ENCODE assay signal across 8 mouse cellular contexts in the genomic region with DNA sequence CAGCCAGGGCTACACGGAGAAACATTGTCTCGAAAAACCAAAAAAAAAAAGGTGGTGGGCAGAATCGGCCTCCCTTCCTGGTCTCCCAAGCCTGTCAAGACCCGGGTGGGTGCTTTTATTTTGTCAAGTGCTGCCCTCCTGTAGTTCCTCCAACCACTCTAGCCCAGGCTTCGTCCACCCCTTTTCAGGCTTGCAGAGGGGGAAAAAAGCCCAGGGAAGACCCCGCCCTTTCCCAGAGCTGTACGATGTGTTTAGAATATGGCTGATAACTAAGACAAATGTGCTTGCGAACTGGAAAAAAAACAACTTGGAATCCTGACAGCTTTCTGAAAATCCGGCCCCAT. TPM values are rescaled to one million over a fixed set of nuclear protein-coding genes. Genes with fewer than 3 reads are reported as not detected.
A peak's percentile ranks its signal among the peaks of the same experiment; 100 is the strongest.
DNase-seq lines count a peak whose midpoint lies in the region; ATAC-seq and TF ChIP-seq lines count a peak whose summit lies in the region.

No protein-coding gene starts in this region.

- peak overlapping the region; percentile 91 for H3K27ac ChIP-seq in lung, postnatal 0 days (ENCODE audit: low read length)
- peak overlapping the region; percentile 88 for H3K27ac ChIP-seq in limb, embryonic 10.5 days
- peak overlapping the region; percentile 90 for H3K27ac ChIP-seq in neural tube, embryonic 15.5 days (replicated peaks)

- H3K4me2 ChIP-seq in lung, postnatal 0 days (replicated peaks; ENCODE audit: low read depth, low read length) = peak overlapping the region; percentile 43; the same call in 1 of the 2 replicates
- peak overlapping the region; percentile 52 for H3K4me2 ChIP-seq in neural tube, embryonic 15.5 days

- no peaks in the 10 kb centered on the region for H3K27me3 ChIP-seq in lung, postnatal 0 days (replicated peaks; ENCODE audit: insufficient read depth, low read length)
- peaks cover 68% of the 10 kb centered on the region for H3K27me3 ChIP-seq in limb, embryonic 10.5 days (ENCODE audit: low read depth, poor library complexity, severe bottlenecking)
- H3K27me3 ChIP-seq in neural tube, embryonic 15.5 days (replicated peaks) = no peaks in the 10 kb centered on the region

- TF ChIP-seq CTCF in lung, postnatal 0 days (IDR thresholded peaks at IDR 0.05) = no peak

- ATAC-seq in lung, postnatal 0 days = peak; percentile 46
- ATAC-seq in erythroid progenitor cell, adult 5-6 weeks (replicated peaks; ENCODE audit: low FRiP score, poor library complexity, severe bottlenecking) = peak; percentile 10
- ATAC-seq in neural tube, embryonic 15.5 days (ENCODE audit: low FRiP score) = peak; percentile 42

- intact Hi-C loops in left cerebral cortex, postnatal 10 days (cut with DNase I) = loop anchor here (2.0 kb wide), 1 partner anchor 87 kb away; no protein-coding TSS in a partner anchor

- no peaks in the 10 kb centered on the region for H3K4me1 ChIP-seq in lung, postnatal 0 days (ENCODE audit: insufficient read depth, low read depth, low read length)
- peaks cover 5% of the 10 kb centered on the region for H3K4me1 ChIP-seq in limb, embryonic 10.5 days
- peaks cover 9% of the 10 kb centered on the region; the same call in 1 of the 2 replicates for H3K4me1 ChIP-seq in neural tube, embryonic 15.5 days

- 34% methylated on average over 8 of the region's 9 CpGs for WGBS in lung, postnatal 0 days
- 41% methylated on average over 9 of the region's 9 CpGs for WGBS in limb, embryonic 10.5 days
- WGBS in neural tube, embryonic 15.5 days = 47% methylated on average over 9 of the region's 9 CpGs

- no peaks in the 10 kb centered on the region for H3K9me3 ChIP-seq in lung, postnatal 0 days (ENCODE audit: low read length)
- no peaks in the 10 kb centered on the region for H3K9me3 ChIP-seq in limb, embryonic 10.5 days (replicated peaks)
- H3K9me3 ChIP-seq in neural tube, embryonic 15.5 days (replicated peaks) = no peaks in the 10 kb centered on the region

- 0 out of 2 replicates have a peak, but pooled peaks have one; percentile 5 for TF ChIP-seq EP300 in lung, postnatal 0 days (IDR thresholded peaks at IDR 0.05)

- no peak for DNase-seq in lung, postnatal 0 days (ENCODE audit: low spot score)
- no peak for DNase-seq in lung, postnatal 4 days
- DNase-seq in limb, embryonic 10.5 days (ENCODE audit: low spot score) = no peak
- DNase-seq in left cerebral cortex, postnatal 10 days (ENCODE audit: extremely low spot score in 1 of 2, low spot score in 2 of 2) = no peak
- DNase-seq in frontal cortex, postnatal 36 days (ENCODE audit: low spot score in 2 of 2) = no peak
- DNase-seq in Muller cell, postnatal 12 days (ENCODE audit: inconsistent ontology term) = no peak

- no peaks in the 10 kb centered on the region for H3K36me3 ChIP-seq in lung, postnatal 0 days (ENCODE audit: insufficient read depth, low read length)
- no peaks in the 10 kb centered on the region for H3K36me3 ChIP-seq in limb, embryonic 10.5 days
- H3K36me3 ChIP-seq in neural tube, embryonic 15.5 days = no peaks in the 10 kb centered on the region

- no peak overlapping the region for H3K9ac ChIP-seq in lung, postnatal 0 days (replicated peaks; ENCODE audit: low read depth)
- no peak overlapping the region for H3K9ac ChIP-seq in neural tube, embryonic 15.5 days (replicated peaks)

- H3K4me3 ChIP-seq in lung, postnatal 0 days (ENCODE audit: low read depth, low read length) = peak overlapping the region; percentile 21
- H3K4me3 ChIP-seq in limb, embryonic 10.5 days = peak overlapping the region; percentile 48
- H3K4me3 ChIP-seq in neural tube, embryonic 15.5 days (replicated peaks) = peak overlapping the region; percentile 31

RNA-seq across cellular contexts. Expression of a gene that starts 33.0 kb away (rescaled TPM):
- polyA plus RNA-seq in lung, postnatal 0 days (2015; fragmentation: Nextera tagmentation; extraction: Ambion mirVana) = 0.25 and 0.29 TPM in 2 replicates
- not detected in 2 replicates for total RNA-seq in erythroid progenitor cell, adult 5-6 weeks (2015; ENCODE audit: low replicate concordance)
- total RNA-seq in erythroid progenitor cell, adult 5-6 weeks (2017; ENCODE audit: low replicate concordance) = 0.26 and 1.5 TPM in 2 replicates
- polyA plus RNA-seq in limb, embryonic 10.5 days (2016; fragmentation: Nextera tagmentation; extraction: Ambion mirVana) = 1.6 and 7.8 TPM in 2 replicates
- polyA plus RNA-seq in neural tube, embryonic 15.5 days (2015; fragmentation: Nextera tagmentation; extraction: Ambion mirVana) = 72.1 and 77.2 TPM in 2 replicates
- 100 to 1,000 TPM; 226 to 229 TPM for total RNA-seq in left cerebral cortex, postnatal 10 days (2021)

RNA-seq across cellular contexts. Expression of a gene that starts 44.2 kb away (rescaled TPM):
- polyA plus RNA-seq in lung, postnatal 0 days (2015; fragmentation: Nextera tagmentation; extraction: Ambion mirVana) = 1.6 and 2.0 TPM in 2 replicates
- not detected in 2 replicates for total RNA-seq in erythroid progenitor cell, adult 5-6 weeks (2015; ENCODE audit: low replicate concordance)
- not detected in 2 replicates for total RNA-seq in erythroid progenitor cell, adult 5-6 weeks (2017; ENCODE audit: low replicate concordance)
- not detected in 2 replicates for polyA plus RNA-seq in limb, embryonic 10.5 days (2016; fragmentation: Nextera tagmentation; extraction: Ambion mirVana)
- 1.8 and 4.6 TPM in 2 replicates for polyA plus RNA-seq in neural tube, embryonic 15.5 days (2015; fragmentation: Nextera tagmentation; extraction: Ambion mirVana)
- total RNA-seq in left cerebral cortex, postnatal 10 days (2021) = 1 to 10 TPM; 1.5 to 2.1 TPM

RNA-seq across cellular contexts. Expression of a gene that starts 58.2 kb away (rescaled TPM):
- polyA plus RNA-seq in lung, postnatal 0 days (2015; fragmentation: Nextera tagmentation; extraction: Ambion mirVana) = 19.8 and 20.6 TPM in 2 replicates
- 224 and 283 TPM in 2 replicates for total RNA-seq in erythroid progenitor cell, adult 5-6 weeks (2015; ENCODE audit: low replicate concordance)
- 94.2 and 125 TPM in 2 replicates for total RNA-seq in erythroid progenitor cell, adult 5-6 weeks (2017; ENCODE audit: low replicate concordance)
- 35.9 and 42.9 TPM in 2 replicates for polyA plus RNA-seq in limb, embryonic 10.5 days (2016; fragmentation: Nextera tagmentation; extraction: Ambion mirVana)
- polyA plus RNA-seq in neural tube, embryonic 15.5 days (2015; fragmentation: Nextera tagmentation; extraction: Ambion mirVana) = 21.9 and 23.7 TPM in 2 replicates
- total RNA-seq in left cerebral cortex, postnatal 10 days (2021) = 10 to 100 TPM; 26.1 to 33.7 TPM
